In genomic region chr13:95212320-95212719, GRCm38 (mm10) we compare ENCODE assay signal across 14 mouse cellular contexts.
"Had no signal": no experiment of that assay in that cellular context is flagged by ENCODE, and none has a peak within 500 bp of the region (broad histone marks: within the 10 kb centered on the region; RNA-seq: fewer than 3 reads in every experiment).

No protein-coding gene starts in this region.

- H3K27me3 ChIP-seq: limb, embryonic 15.5 days; midbrain, embryonic 13.5 days had no signal

- H3K27ac ChIP-seq: kidney, postnatal 0 days; limb, embryonic 15.5 days; liver, embryonic 14.5 days; macrophage; midbrain, embryonic 13.5 days had no signal

- H3K4me2 ChIP-seq: limb, embryonic 15.5 days; liver, embryonic 11.5 days; lung, embryonic 14.5 days; midbrain, embryonic 13.5 days had no signal

- H3K36me3 ChIP-seq: limb, embryonic 15.5 days; midbrain, embryonic 13.5 days had no signal

- H3K9me3 ChIP-seq: limb, embryonic 15.5 days; midbrain, embryonic 13.5 days had no signal

- ATAC-seq: liver, postnatal 0 days; lung, postnatal 0 days; midbrain, embryonic 13.5 days had no signal

- DNase-seq: kidney, adult 2 months; kidney, postnatal 36 days; layer of hippocampus, adult 9-11 months; liver, postnatal 0 days; lung, embryonic 14.5 days; thymus, adult 18-20 months; thymus, postnatal 36 days had no signal

- H3K4me3 ChIP-seq: limb, embryonic 15.5 days; midbrain, embryonic 13.5 days had no signal

- H3K4me1 ChIP-seq: limb, embryonic 15.5 days; midbrain, embryonic 13.5 days had no signal

- H3K9ac ChIP-seq: limb, embryonic 15.5 days; liver, embryonic 14.5 days; liver, postnatal 0 days; lung, embryonic 14.5 days; midbrain, embryonic 13.5 days had no signal
